Mouse (Mus musculus) liver, adult (tissue): ENCODE data around the gene Cask.

ENCODE experiments used
- GATA4 ChIP-seq: IDR thresholded peaks from 2 replicates; pipeline ENCODE4 v1.6.1; 2014; ENCODE audit warnings: mild to moderate bottlenecking, low read length; ENCODE audit not compliant: insufficient replicate concordance

The Cask gene

DNA sequence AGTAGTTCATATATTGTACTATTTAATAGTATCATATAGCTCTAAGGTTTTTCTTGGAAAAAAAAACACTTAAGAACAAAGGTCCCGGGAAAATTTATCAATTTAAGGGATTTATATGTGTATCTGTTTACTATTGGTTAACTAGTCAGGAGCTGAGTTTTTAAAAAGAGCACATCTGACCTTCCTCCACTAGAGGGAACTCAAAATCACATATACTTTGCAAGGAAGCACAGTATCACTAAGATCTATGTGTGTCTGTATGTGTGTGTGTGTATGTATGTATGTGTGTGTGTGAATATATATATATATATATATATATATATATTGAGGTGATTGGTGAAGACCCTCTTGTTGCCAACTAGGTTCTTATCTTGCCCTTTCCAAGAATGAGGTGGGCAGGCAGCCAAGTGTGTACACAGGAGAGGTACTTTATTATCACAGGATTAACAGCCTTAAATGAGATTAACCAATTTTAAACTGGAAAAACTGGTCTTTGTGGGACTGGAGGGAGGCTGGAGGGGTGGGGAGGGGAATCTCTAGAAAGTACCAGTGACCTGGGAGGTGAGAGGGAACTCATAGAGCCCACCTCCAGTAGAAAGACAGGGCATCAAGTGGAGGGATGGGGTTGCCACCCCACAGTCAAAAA, 121.2 kb downstream of the Cask start:
- TF ChIP-seq GATA4: no peak

DNA sequence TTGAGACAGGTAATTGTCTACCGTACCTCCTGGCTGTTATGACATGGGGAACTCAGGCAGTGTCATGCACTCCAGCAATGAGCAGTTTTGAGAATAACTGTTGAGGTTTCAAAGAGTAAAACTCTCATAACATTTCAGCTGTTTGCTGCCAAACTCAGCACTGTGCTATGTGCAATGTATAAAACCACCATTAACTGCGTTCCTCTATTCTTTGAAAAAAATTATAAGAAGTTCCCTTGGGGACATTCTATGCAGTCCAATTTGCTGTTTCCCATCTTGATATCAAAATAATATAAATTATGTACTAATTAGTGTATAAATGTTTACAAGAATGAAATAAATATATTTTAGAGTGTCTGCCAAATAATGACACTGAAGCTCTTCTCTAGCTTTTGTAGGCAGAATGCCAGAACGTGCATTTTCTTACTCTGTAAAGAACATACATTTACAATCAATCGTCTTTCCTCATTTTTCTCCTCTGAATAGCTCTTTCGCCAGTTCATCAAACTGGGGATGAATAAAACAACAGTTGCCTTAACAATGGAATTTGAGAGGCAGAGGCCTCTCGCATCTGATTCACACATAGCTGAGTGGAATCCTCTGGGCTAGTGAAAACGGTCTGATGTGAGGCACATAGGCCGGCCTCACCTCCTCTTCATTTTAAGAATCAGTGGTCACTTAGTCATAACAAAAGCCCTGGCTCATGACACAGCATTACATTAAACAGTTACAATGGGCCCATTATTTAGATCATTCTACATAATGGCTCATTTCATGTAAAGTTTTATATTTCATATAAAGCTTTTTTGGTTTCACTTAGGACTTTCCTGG, 125.4 kb downstream of the Cask start:
- TF ChIP-seq GATA4: no peak

DNA sequence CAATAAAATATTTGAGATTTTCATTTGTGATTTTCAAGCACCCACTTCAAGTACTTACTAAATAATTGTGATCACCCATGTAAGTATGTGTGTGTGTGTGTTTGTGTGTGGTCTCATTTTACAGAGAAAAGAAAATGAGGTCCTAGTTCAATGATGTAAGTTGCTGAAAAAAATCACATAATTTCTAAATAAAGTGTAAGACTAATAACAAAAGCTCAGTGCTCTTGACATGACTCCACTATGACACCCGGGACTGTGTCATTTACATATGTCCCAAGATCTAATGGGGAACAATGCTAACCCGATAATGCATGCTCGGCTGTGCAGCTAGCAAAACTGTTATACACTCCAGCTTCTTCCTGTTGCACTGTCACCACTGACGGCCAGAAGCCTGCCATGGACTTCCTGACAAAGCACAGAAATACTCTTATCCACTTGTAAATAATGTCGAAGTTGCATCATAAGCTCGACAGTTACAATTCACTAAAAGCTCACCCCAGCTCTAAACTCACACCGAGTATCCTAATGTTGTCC, 130.8 kb downstream of the Cask start:
- TF ChIP-seq GATA4: no peak

DNA sequence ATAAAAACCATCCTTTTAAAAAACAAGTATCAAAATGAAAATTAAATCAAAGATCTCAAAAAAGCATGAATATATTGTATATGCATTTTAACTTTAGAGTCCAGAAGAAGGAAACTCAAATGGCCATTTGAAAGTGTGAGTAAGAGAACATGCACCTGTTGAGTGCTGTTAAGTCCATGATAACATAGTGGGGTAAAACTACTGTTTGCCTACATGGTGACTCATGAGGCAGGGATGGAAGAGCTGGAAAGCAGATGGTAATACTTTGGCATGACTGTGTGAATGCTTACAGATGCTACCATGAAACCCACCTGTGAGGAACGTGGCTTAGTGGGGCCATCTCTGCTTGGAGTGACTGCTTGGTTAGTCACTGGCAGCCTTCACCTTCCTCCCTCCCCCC, 132.9 kb downstream of the Cask start:
- no peak for TF ChIP-seq GATA4

DNA sequence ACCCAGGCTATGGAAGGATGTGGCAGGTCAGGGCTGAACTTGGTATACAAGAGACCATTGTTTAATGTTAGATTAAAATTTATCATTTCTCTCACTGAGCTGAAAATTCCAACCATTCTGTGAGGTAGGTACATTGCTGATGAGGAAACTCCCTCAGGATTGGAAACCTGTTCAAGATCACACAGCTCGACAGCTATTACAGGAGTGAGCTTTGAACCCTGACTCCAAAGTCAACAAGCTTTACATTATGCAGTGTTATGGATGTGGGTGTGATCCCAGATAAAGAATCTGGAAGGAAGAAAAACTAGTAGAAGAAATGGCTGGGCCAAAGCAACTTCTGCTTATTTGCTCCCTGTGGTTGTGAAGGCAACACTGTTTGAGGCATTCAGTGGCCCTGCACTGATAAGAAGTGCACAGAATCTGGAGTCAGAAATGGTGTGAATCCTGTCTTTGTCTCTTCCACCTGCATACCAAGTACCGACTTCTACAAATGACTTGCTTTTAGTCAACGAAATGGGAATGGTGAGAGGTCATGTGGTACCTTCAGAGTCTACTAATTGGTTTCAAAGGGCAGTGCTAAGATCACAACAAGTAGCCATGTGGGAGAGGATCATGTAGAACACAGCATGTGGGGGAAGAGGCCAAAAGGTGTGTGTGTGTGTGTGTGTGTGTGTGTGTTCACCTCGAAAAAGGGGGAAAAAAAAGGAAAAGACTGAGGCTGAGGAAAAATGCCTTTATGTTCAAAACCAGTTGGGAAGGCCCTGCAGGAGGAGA, 134.2 kb downstream of the Cask start:
- TF ChIP-seq GATA4: no peak

DNA sequence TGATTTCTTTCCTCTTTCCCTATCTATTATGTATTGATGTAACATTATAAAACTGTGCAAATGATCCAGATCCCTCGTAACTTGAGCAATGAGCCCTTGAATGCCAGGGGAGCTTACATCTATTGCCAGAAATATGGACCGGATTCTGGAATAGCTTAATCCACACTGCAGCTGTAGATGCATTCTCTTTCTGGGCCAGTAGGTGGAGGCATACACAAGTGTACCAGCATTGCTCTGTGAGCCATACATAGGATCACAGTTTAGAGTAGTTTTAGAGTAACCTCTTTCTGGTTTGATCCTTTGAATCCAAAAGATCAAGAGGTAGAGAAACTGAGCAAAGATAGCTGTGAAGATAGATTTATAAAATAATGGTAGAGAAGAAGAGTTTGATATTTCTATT, 141.0 kb downstream of the Cask start:
- TF ChIP-seq GATA4: no peak

DNA sequence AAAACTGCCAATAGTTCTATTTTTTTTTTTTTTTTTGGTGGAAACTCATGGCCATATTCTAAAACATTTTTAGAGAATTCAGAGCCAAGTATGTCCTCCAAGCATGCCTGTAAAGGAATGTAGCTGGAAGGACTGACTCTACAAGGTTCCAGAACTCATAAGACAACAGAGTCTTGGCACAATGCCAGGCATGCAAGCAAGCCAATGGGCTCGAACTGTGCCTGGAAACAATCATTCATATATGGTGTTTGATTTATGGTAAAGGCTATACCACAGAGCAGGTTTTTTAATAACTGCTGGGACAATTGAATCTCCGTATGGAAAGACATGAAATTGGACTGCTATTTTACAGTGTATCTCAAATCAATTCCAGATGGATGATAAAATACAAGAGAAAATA, 146.1 kb downstream of the Cask start:
- TF ChIP-seq GATA4: no peak

DNA sequence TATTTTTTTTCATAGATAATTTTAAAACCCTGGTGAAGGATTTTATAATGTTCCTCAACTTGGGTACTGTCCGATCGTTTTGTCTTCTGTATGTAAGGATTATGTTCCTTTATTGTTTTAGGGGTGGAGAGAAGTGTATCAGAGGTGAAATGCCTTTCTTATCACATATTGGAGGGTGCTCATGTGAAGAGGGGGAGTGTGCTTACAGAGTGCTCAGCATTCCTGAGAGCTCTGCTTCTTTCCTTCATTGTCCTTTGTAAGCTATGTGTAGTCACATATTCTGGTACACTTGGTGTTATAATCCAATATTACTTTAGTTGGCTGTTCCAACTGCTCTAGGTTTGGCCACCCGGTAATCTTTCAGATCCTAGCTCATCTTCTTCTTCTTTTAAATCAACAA, 150.5 kb downstream of the Cask start:
- TF ChIP-seq GATA4: no peak

DNA sequence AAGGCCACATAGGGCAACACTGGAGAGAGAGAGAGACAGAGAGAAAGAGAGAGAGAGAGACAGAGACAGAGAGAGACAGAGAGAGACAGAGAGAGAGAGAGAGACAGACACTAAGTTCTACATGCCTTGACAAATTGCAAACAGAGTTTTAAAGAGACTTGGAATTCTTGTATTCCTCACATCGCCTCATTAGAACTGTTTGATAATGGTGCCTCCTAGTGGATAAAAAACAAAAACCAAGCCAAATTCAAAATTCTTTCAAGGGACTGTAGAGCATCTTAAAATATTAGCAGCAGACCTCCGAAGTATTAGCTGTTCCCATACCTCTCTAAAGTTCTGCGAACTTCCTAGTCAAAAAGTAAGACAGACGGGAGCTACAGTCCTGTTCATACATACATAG, 159.3 kb downstream of the Cask start:
- no peak for TF ChIP-seq GATA4

DNA sequence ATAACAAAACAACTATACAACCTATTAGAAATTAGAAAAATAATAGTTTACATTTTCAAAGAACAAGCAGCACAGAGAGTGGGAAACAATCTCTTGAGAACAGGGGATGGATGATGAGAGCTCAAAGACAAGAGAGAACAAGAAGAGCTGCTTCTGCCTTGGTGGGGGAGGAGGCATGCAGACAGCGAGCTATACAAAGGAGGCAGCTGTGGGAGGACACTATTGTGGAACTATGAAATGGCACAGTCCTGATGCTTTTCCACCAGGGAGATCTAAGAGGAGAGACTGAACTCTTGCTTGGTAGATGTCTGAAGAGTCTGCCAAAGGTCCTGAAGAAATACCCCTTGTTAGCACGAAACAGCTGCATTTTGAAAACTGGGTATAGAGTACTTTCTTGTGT, 162.8 kb downstream of the Cask start:
- no peak for TF ChIP-seq GATA4

DNA sequence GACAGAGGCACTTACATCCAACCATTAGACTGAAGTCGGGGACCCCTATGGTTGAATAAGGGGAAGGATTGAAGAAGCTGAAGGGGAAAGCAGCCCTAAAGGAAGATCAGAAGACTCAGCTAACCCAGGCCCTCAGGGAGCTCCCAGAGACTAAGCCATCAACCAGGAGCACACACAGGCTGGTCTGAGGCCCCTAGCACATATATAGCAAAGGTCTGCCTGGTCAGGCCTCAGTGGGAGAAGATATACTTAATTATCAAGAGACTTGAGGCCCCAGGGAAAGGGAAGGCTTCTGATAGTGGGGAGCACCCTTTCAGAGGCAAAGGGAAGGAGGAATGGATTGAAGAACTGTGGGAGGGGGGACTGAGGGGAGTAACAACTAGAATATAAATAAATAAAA, 164.6 kb downstream of the Cask start:
- TF ChIP-seq GATA4: no peak

DNA sequence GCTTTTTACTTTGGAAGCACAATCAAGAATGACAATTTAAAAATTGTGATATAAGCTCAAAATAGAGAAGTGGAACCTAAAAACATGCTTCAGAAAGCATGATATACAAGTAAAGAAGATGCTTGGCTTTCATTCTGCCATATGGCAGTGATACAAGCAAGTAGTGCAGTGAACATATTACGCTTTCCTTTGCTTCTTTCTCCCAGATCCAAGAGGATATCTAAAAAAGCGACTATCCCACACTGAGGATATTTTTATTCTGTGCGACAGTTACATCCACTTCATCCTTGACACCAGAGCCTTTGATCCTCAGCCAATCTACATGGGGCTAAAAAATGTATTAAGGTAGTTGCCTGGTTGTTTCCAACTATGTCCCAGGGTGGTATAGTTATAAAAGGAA, 169.4 kb downstream of the Cask start:
- TF ChIP-seq GATA4: no peak

DNA sequence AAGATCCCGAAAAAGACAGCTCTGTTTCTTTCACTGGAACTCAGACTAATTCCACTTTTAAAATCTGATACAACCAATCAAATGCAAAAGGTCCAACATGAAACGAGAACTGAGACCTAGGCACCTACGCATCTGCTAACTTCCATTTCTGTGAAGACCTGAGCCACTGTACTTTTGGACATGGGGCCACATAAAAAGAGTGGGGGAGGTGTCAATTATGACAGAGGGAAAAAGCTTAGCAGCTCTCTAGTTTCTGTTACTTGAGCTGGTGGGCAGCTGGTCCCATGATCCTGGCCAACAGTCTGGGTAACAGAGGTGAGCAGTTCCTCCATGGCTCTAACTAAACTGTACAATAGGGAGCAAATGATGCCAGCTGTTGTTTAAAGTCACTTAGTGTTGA, 178.2 kb downstream of the Cask start:
- no peak for TF ChIP-seq GATA4

DNA sequence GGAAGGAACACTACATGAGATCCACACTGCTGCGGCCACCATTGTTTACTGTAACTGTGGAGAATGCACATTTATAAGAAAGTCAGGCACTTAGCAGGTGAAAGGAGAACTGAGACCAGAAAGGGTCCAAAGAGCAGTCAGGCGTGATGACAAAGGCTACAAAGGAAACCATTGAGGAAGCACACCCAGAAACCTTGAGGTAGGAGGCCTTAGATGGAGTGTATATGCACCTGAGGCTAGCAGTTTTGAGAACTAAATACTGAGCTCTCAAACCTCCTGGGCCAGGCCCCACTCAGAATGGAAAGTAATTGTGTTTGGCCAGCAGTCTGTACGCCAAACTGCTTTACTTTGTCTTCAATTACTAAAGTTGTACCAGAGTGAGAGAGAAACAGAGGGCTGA, 180.8 kb downstream of the Cask start:
- TF ChIP-seq GATA4: no peak

DNA sequence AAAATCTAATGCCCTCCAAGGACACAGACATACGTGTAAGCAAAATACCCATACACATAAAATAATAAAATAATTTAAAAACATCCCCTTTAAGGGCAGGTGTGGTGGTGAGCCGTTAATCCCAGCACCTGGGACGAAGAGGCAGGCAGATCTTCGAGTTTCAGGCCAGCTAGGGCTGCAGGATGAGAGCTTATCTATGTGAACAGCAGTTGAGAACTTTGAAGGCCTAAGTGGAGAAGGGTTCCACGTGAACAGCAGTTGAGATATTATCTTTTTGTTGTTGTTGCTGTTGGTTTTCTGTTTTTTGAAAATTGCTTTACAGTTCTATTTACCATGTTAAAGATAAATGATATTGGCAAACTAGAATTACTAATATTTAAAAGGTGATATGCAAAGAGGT, 182.3 kb downstream of the Cask start:
- TF ChIP-seq GATA4: no peak

DNA sequence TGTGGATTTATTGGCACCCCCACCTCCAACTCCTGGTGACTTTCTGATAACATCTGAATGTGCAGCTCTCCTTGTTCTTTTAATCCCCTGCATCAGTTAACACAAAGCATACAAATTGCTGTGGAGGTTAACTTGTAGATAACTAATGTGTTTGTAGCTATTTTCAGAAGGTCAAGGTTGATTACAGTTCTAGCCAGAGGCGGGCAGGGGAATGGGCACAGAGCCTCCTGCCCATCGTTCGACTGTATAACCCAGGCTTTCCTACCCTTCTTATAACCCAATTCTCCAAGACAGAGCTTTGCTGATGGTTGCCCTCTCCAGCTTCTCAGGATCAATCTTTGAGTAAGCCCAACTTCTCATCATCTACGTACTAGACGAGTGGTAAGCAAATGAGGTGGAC, 190.1 kb downstream of the Cask start, which contains the start of gene Gpr82:
Gene Gpr82 (plus strand): TSS at position 301 of the 400 bp plus-strand sequence.
- TF ChIP-seq GATA4: no peak
